Mouse (Mus musculus) hindbrain, embryonic 14.5 days (tissue): ENCODE results near the gene Gpx3. TPM values are rescaled to one million over a fixed set of nuclear protein-coding genes. Genes with fewer than 3 reads are reported as not detected.
A peak's percentile ranks its signal among the peaks of the same experiment; 100 is the strongest.
"Not testable (repeated sequence)": the region's sequence is repeated elsewhere in the genome, so short reads cannot be mapped to it uniquely, and the experiment has no call there.

Experiments used
- ATAC-seq: fragments of 200-750 bp; cut with Nextera tagmentation; 2 replicates; pipeline ENCODE4 v1.8.0; 2017; ENCODE audit warnings: moderate number of reproducible peaks, mild to moderate bottlenecking, moderate TSS enrichment, moderate library complexity; ENCODE audit not compliant: low FRiP score
- DNase-seq: peaks from one replicate; pipeline ENCODE4 v3.0.0-alpha.2; 2015; ENCODE audit warnings: low spot score
- H3K27ac ChIP-seq: fragments of 300-500 bp; sonication (generic); 2 replicates; pipeline ENCODE4 v1.5.1; 2014; ENCODE audit warnings: mild to moderate bottlenecking, moderate library complexity
- H3K27me3 ChIP-seq: fragments of 300-500 bp; sonication (generic); 2 replicates; pipeline ENCODE4 v1.6.1; 2014; ENCODE audit warnings: mild to moderate bottlenecking, low read length, mixed read lengths; ENCODE audit not compliant: control insufficient read depth, insufficient read depth
- H3K36me3 ChIP-seq: fragments of 300-500 bp; sonication (generic); replicated peaks from 2 replicates; pipeline ENCODE4 v1.6.1; 2014; ENCODE audit not compliant: control insufficient read depth, insufficient read depth
- H3K4me1 ChIP-seq: fragments of 300-500 bp; sonication (generic); replicated peaks from 2 replicates; pipeline ENCODE4 v1.6.1; 2014; ENCODE audit warnings: antibody characterized with exemption, low read length, mixed read lengths; ENCODE audit not compliant: control insufficient read depth, insufficient read depth
- H3K4me2 ChIP-seq: fragments of 300-500 bp; sonication (generic); replicated peaks from 2 replicates; pipeline ENCODE4 v1.6.1; 2014; ENCODE audit warnings: mild to moderate bottlenecking, moderate library complexity
- H3K4me3 ChIP-seq: fragments of 300-500 bp; sonication (generic); replicated peaks from 2 replicates; pipeline ENCODE4 v1.5.1; 2014; ENCODE audit warnings: mild to moderate bottlenecking, low read length
- H3K9ac ChIP-seq: fragments of 300-500 bp; sonication (generic); 2 replicates; pipeline ENCODE4 v1.6.1; 2014
- H3K9me3 ChIP-seq: fragments of 300-500 bp; sonication (generic); 2 replicates; pipeline ENCODE4 v1.6.1; 2016; ENCODE audit warnings: low read length; ENCODE audit not compliant: control insufficient read depth
- WGBS: fragments of 180-500 bp; shearing (Covaris S2); extraction: QIAGEN DNeasy Blood & Tissue Kit; methylation state at CpG from one replicate; pipeline ENCODE4 v1.1.7; 2014; 5-methylcytosine and 5-hydroxymethylcytosine counted together
- polyA plus RNA-seq: library from polyadenylated mRNA; unstranded; fragments of >200 nt; fragmentation: Nextera tagmentation; extraction: Ambion mirVana; gene quantifications from 2 replicates; pipeline ENCODE4 v1.2.1, GENCODE M21; 2014

Gene Gpx3
- polyA plus RNA-seq, 1 experiment from 2014 or later: 73.6 TPM

DNA sequence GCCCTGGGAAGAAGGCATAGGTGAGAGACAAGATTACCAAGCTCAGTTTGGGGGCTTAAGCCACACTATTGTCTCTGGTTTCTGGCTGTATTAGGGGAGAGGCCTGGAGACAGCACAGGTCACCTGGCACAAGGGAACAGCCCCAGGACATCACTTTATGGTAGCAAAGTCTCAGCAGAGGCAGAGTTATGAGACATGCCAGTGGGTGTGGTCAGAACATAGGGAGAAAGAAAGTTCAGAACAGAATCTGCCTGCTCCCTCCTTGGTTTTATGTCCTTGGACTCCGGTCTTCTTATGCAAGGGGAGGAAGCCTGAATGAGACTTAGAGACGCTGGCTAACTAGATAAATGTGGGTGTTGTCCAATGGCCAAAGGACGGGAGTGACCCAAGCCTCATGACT is 42.4 kb downstream of the Gpx3 start:
- Histone ChIP-seq H3K4me1 (no peaks in the 10 kb centered on the region), H3K27ac (no peak overlapping the region), H3K36me3 (no peaks in the 10 kb centered on the region), H3K9me3 (no peaks in the 10 kb centered on the region), H3K4me3 (no peak overlapping the region), H3K4me2 (no peak overlapping the region), H3K27me3 (no peaks in the 10 kb centered on the region), H3K9ac (no peak overlapping the region)
- WGBS: 93% methylated on average over 3 of the region's 3 CpGs
- ATAC-seq (no peak), DNase-seq (no peak)

DNA sequence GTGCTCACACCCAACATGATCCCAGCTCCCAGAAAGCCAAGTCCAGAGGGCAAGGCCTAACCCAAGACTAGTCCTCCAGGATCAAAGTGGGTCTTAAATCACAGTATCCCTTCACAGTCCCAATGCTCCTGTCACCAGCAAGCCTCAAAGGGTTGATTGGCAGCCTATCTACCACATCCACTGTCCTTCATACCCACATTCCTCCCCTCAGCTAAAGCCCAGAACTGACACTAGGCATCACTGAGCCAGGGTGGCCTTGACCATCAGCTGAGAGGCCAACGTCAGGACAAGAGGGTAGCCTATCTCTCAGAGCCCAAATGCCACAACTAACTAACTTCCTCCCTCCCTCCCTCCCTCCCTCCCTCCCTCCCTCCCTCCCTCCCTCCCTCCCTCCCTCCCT is 47.5 kb downstream of the Gpx3 start:
- DNase-seq (no peak), ATAC-seq (no peak)
- Histone ChIP-seq H3K9ac (no peak overlapping the region), H3K4me1 (peaks cover 9% of the 10 kb centered on the region; the same call in 1 of the 2 replicates), H3K27me3 (no peaks in the 10 kb centered on the region), H3K4me3 (no peak overlapping the region), H3K36me3 (no peaks in the 10 kb centered on the region), H3K27ac (no peak overlapping the region), H3K9me3 (no peaks in the 10 kb centered on the region), H3K4me2 (no peak overlapping the region)
- WGBS: 74% methylated on average over 1 of the region's 1 CpGs

DNA sequence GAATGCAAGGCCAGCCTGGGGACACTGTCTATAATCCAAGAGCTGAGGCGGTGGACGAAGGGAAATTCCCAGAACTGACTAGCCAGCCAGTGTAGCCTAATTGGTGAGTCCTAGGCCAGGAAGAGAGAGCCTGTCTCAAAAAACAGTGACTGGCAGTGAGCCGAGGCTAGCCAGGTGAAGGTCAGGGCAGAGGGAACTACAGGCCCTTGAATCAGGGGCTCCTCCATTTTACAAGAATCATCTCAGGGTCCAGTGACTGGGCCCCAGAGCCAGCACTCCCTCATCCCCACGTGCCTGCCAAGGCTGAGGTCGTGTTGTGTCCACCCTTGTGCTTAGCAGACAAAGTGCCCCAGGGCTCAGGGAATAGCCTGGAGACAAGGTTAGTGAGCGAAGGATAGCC is 48.4 kb downstream of the Gpx3 start:
- 84% methylated on average over 6 of the region's 6 CpGs for WGBS
- ATAC-seq (no peak), DNase-seq (no peak)
- Histone ChIP-seq H3K4me3 (no peak overlapping the region), H3K27ac (no peak overlapping the region), H3K9ac (no peak overlapping the region), H3K9me3 (no peaks in the 10 kb centered on the region), H3K27me3 (no peaks in the 10 kb centered on the region), H3K4me1 (peaks cover 14% of the 10 kb centered on the region; the same call in 1 of the 2 replicates), H3K4me2 (no peak overlapping the region), H3K36me3 (no peaks in the 10 kb centered on the region)

DNA sequence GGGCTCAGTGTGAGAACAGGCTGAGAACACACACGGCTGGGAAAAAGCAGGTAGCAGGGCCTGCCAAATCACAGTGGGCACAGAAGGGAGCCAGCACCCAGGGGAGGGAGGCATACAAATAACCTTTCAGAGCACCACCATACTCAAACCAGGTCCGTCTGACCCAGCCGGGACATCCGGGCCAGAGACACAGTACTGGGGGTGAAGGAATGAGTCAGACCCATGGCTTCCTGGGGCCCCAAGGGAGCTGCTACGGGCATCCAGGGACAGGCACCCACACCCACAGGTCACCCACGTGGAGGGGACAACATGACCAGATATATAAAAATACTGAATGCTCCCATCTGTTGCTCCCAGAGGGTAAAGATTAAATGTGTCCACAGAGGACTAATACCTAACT is 50.4 kb downstream of the Gpx3 start:
- H3K36me3 ChIP-seq: no peaks in the 10 kb centered on the region
- H3K27ac ChIP-seq: no peak overlapping the region
- ATAC-seq (no peak), DNase-seq (no peak)
- H3K9me3 ChIP-seq: no peaks in the 10 kb centered on the region
- WGBS: 83% methylated on average over 6 of the region's 6 CpGs
- H3K4me1 ChIP-seq: peaks cover 14% of the 10 kb centered on the region; the same call in 1 of the 2 replicates
- no peak overlapping the region for H3K9ac ChIP-seq
- no peak overlapping the region for H3K4me3 ChIP-seq
- H3K4me2 ChIP-seq: no peak overlapping the region
- no peaks in the 10 kb centered on the region for H3K27me3 ChIP-seq

DNA sequence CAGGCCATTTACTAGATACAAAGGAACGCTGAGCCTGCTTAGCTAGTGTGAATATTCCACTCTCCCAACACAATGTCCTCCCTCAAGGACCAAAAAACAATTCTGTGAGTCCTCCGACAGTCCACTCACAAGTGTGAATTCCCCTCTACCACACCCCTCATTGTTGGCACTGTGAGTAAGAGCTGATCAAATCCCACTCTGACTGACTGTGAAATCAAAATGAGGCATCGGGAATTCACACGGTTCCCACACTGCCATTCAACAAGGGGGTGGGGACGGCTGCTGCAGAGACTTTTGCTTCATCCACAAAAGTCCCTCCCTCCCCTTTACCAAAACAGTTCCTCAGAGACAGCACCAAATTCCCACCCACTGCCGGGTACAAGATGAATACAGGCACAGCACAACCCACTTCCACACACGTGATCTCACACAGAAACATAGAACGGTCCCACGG is 51.8 kb downstream of the Gpx3 start:
- 18% methylated on average over 9 of the region's 9 CpGs for WGBS
- no peaks in the 10 kb centered on the region for H3K36me3 ChIP-seq
- H3K4me2 ChIP-seq: peak overlapping the region; percentile 22; the same call in 1 of the 2 replicates
- no peak overlapping the region for H3K4me3 ChIP-seq
- H3K4me1 ChIP-seq: peaks cover 14% of the 10 kb centered on the region; the same call in 1 of the 2 replicates
- H3K9me3 ChIP-seq: no peaks in the 10 kb centered on the region
- ATAC-seq (no peak), DNase-seq (no peak)
- H3K9ac ChIP-seq: 0 out of 2 replicates have a peak overlapping the region, but pooled peaks have one; percentile 20
- H3K27me3 ChIP-seq: no peaks in the 10 kb centered on the region
- H3K27ac ChIP-seq: no peak overlapping the region

DNA sequence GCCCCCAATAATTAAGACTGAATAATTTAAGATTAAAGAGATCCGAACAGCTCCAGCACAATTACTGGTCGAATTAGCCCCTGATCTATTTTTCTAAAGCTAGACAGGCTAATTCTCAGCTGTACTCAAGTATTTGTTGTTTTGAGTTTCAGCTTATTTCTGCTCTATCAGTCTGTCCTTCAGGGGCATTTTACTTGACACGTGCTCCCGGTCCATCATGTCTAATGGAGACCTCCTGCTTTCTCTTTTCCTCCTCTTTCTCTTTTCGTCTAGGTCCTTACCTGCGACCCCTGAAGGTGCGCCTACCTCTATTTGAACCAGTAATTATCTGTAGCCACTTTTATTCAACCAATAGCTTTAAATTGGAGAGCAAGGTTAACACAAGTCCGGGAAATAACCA is 52.5 kb downstream of the Gpx3 start:
- Histone ChIP-seq H3K4me3 (no peak overlapping the region), H3K27ac (no peak overlapping the region), H3K9ac (no peak overlapping the region), H3K9me3 (no peaks in the 10 kb centered on the region), H3K4me2 (peak overlapping the region; percentile 53; the same call in 1 of the 2 replicates), H3K36me3 (no peaks in the 10 kb centered on the region), H3K4me1 (peaks cover 14% of the 10 kb centered on the region; the same call in 1 of the 2 replicates), H3K27me3 (no peaks in the 10 kb centered on the region)
- 89% methylated on average over 8 of the region's 8 CpGs for WGBS
- no peak for ATAC-seq
- DNase-seq: no peak

DNA sequence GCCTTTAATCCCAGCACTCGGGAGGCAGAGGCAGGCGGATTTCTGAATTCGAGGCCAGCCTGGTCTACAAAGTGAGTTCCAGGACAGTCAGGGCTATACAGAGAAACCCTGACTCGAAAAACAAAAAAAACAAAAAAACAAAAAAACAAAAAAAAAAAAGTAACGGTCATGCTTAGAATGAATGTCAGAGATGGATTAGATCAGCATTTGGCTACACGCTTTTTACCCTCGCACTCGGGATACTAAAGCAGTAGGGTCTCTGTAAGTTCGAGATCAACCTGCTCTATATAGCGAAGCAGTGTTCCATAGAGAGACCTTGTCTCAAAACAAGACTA is 53.1 kb downstream of the Gpx3 start:
- ATAC-seq, H3K36me3 ChIP-seq, DNase-seq, H3K27me3 ChIP-seq, H3K9me3 ChIP-seq: not testable (repeated sequence)
- Histone ChIP-seq H3K9ac (peak overlapping the region; percentile 77), H3K27ac (peak overlapping the region; percentile 82; the same call in 1 of the 2 replicates), H3K4me2 (peak overlapping the region; percentile 53), H3K4me3 (peak overlapping the region; percentile 74), H3K4me1 (peaks cover 14% of the 10 kb centered on the region; the same call in 1 of the 2 replicates)
- 46% methylated on average over 10 of the region's 10 CpGs for WGBS

DNA sequence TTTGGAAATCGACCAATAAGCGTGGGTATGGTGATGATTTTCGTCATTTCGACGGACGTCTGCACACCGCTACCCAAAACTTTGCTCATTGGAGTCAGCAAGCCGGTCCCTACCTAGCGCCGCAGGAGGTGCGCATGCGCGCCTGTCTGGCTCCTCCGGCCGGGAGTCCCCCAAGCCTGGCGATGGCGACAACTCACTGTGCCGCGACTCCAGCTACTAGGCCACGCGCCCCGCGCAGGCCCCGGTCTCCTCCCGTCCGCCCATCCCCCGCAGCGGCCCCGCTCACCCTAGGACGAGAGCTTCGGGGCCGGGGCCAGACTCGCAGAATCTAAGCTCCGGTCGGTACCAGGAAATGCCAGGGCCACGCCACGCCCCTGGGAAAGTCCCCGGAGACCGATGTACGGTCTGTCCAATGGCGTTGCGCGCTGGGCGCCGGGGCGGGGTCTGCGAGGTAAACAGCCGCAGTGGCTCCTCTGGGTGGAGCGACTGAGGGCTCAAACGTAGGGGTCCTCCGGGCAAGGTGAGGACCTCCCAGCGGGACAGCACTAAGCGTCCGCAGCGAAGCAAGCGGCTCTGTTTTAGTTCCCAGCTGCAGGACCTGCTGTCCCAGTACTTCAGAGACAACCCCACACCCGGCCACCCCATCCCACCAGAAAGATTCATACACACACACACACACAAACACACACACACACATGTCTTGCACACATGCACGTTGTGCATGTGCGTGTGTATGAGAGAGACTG is 53.7 kb downstream of the Gpx3 start:
- 1% methylated on average over 59 of the region's 59 CpGs for WGBS
- Histone ChIP-seq H3K9ac (peak overlapping the region; percentile 77), H3K4me1 (peaks cover 14% of the 10 kb centered on the region; the same call in 1 of the 2 replicates), H3K27ac (peak overlapping the region; percentile 82), H3K4me2 (peak overlapping the region; percentile 53), H3K36me3 (no peaks in the 10 kb centered on the region), H3K9me3 (no peaks in the 10 kb centered on the region), H3K4me3 (peak overlapping the region; percentile 74), H3K27me3 (no peaks in the 10 kb centered on the region)
- ATAC-seq (peak; percentile 98), DNase-seq (peak; percentile 96)

DNA sequence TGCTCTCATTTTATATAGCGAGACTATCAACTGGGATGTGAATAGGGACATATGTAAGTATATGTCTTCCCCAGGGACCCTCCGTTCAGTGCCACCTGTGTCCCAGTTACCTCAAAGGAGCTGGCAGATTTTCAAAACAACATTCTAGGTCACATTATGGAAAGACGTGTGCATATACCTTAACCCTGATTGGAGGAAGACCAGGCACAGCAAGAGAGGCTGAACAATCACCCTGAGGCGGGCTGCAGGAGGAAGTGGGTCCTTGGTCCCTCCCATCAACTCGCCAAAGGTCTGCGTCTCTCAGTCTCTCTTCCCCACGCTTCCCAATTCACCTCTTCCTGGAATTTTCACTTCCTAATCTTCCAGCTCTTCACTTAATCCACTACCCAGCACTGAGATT is 54.7 kb downstream of the Gpx3 start:
- Histone ChIP-seq H3K4me1 (peaks cover 14% of the 10 kb centered on the region; the same call in 1 of the 2 replicates), H3K4me2 (no peak overlapping the region), H3K9me3 (no peaks in the 10 kb centered on the region), H3K27ac (no peak overlapping the region), H3K27me3 (no peaks in the 10 kb centered on the region), H3K4me3 (no peak overlapping the region), H3K36me3 (no peaks in the 10 kb centered on the region), H3K9ac (no peak overlapping the region)
- 72% methylated on average over 7 of the region's 7 CpGs for WGBS
- DNase-seq: no peak
- ATAC-seq: no peak
